Mouse (Mus musculus): ENCODE results near the gene Cped1.

The Cped1 gene

GRCm38 (mm10) chr6:22000086-22000485, 14.4 kb downstream of the Cped1 start:
- no peak for DNase-seq (ENCODE audit: low read depth, low spot score)

- no peak for DNase-seq (ENCODE audit: low read depth, low spot score)
Observed at GRCm38 (mm10) chr6:22000881-22001280, 15.2 kb downstream of the Cped1 start.

- DNase-seq (ENCODE audit: low read depth, low spot score), result no peak
Observed at GRCm38 (mm10) chr6:22001284-22001916, 15.7 kb downstream of the Cped1 start.

GRCm38 (mm10) chr6:22002521-22003199, 16.9 kb downstream of the Cped1 start:
- DNase-seq (ENCODE audit: low read depth, low spot score), result peak; percentile 64

GRCm38 (mm10) chr6:22003200-22003587, 17.5 kb downstream of the Cped1 start:
- peak; percentile 74 for DNase-seq (ENCODE audit: low read depth, low spot score)

- DNase-seq (ENCODE audit: low read depth, low spot score), result no peak
Observed at GRCm38 (mm10) chr6:22003959-22004543, 18.3 kb downstream of the Cped1 start.

- DNase-seq (ENCODE audit: low read depth, low spot score), result no peak
Observed at GRCm38 (mm10) chr6:22008346-22008745, 22.6 kb downstream of the Cped1 start.

GRCm38 (mm10) chr6:22010258-22010657, 24.5 kb downstream of the Cped1 start:
- DNase-seq (ENCODE audit: low read depth, low spot score), result no peak

- DNase-seq (ENCODE audit: low read depth, low spot score), result no peak
Observed at GRCm38 (mm10) chr6:22010761-22011281, 25.1 kb downstream of the Cped1 start.

- DNase-seq (ENCODE audit: low read depth, low spot score), result no peak
Observed at GRCm38 (mm10) chr6:22011546-22011945, 25.8 kb downstream of the Cped1 start.

- DNase-seq (ENCODE audit: low read depth, low spot score), result no peak
Observed at GRCm38 (mm10) chr6:22012099-22012498, 26.4 kb downstream of the Cped1 start.

- DNase-seq (ENCODE audit: low read depth, low spot score), result no peak
Observed at GRCm38 (mm10) chr6:22012501-22012900, 26.8 kb downstream of the Cped1 start.

GRCm38 (mm10) chr6:22013394-22013793, 27.7 kb downstream of the Cped1 start:
- no peak for DNase-seq (ENCODE audit: low read depth, low spot score)

- DNase-seq (ENCODE audit: low read depth, low spot score), result no peak
Observed at GRCm38 (mm10) chr6:22014291-22014911, 28.7 kb downstream of the Cped1 start.

GRCm38 (mm10) chr6:22017631-22018030, 31.9 kb downstream of the Cped1 start:
- DNase-seq (ENCODE audit: low read depth, low spot score), result no peak

GRCm38 (mm10) chr6:22018768-22019445, 33.2 kb downstream of the Cped1 start:
- no peak for DNase-seq (ENCODE audit: low read depth, low spot score)

- DNase-seq (ENCODE audit: low read depth, low spot score), result no peak
Observed at GRCm38 (mm10) chr6:22019637-22020036, 33.9 kb downstream of the Cped1 start.

GRCm38 (mm10) chr6:22020696-22021095, 35.0 kb downstream of the Cped1 start:
- DNase-seq (ENCODE audit: low read depth, low spot score), result no peak

- no peak for DNase-seq (ENCODE audit: low read depth, low spot score)
Observed at GRCm38 (mm10) chr6:22021315-22021714, 35.6 kb downstream of the Cped1 start.

- no peak for DNase-seq (ENCODE audit: low read depth, low spot score)
Observed at GRCm38 (mm10) chr6:22024168-22024567, 38.5 kb downstream of the Cped1 start.

GRCm38 (mm10) chr6:22025584-22026357, 40.1 kb downstream of the Cped1 start:
- peak; percentile 71 for DNase-seq (ENCODE audit: low read depth, low spot score)

All from R1 (cell line).